Mouse (Mus musculus): ENCODE measurements around the gene Pex16. TPM values are rescaled to one million over a fixed set of nuclear protein-coding genes. Genes with fewer than 3 reads are reported as not detected.
"Not testable (repeated sequence)": the region's sequence is repeated elsewhere in the genome, so short reads cannot be mapped to it uniquely, and the experiment has no call there.

Gene Pex16
- polyA plus RNA-seq, 1 experiment from 2014 or later, result 32.7 TPM

GRCm38 (mm10) chr2:92391116-92391515 is 16.6 kb downstream of the Pex16 start:
- H3K4me2 ChIP-seq (replicated peaks), result peak overlapping the region; percentile 59
- WGBS, result 87% methylated on average over 8 of the region's 8 CpGs
- H3K4me1 ChIP-seq (replicated peaks; ENCODE audit: control insufficient read depth, insufficient read depth, low read length), result peaks cover 53% of the 10 kb centered on the region
- H3K9ac ChIP-seq, result no peak overlapping the region
- peak overlapping the region; percentile 88 for H3K27ac ChIP-seq
- peaks cover 14% of the 10 kb centered on the region for H3K36me3 ChIP-seq (replicated peaks; ENCODE audit: control insufficient read depth, insufficient read depth)
- no peak overlapping the region for H3K4me3 ChIP-seq (replicated peaks; ENCODE audit: low read length)
- ATAC-seq (ENCODE audit: low FRiP score) (no peak), DNase-seq (ENCODE audit: low spot score) (no peak)
- no peaks in the 10 kb centered on the region for H3K9me3 ChIP-seq (ENCODE audit: control insufficient read depth, low read length)
- H3K27me3 ChIP-seq (ENCODE audit: control insufficient read depth, insufficient read depth, low read length), result no peaks in the 10 kb centered on the region

- Histone ChIP-seq H3K9ac (peak overlapping the region; percentile 55), H3K4me3 (replicated peaks; ENCODE audit: low read length) (peak overlapping the region; percentile 27), H3K9me3 (ENCODE audit: control insufficient read depth, low read length) (no peaks in the 10 kb centered on the region), H3K27ac (peak overlapping the region; percentile 88), H3K4me2 (replicated peaks) (peak overlapping the region; percentile 59), H3K4me1 (replicated peaks; ENCODE audit: control insufficient read depth, insufficient read depth, low read length) (peaks cover 53% of the 10 kb centered on the region), H3K36me3 (replicated peaks; ENCODE audit: control insufficient read depth, insufficient read depth) (peaks cover 7% of the 10 kb centered on the region), H3K27me3 (ENCODE audit: control insufficient read depth, insufficient read depth, low read length) (no peaks in the 10 kb centered on the region)
- DNase-seq (ENCODE audit: low spot score), result no peak
- WGBS, result 16% methylated on average over 11 of the region's 11 CpGs
- no peak for ATAC-seq (ENCODE audit: low FRiP score)
Observed at GRCm38 (mm10) chr2:92391703-92392317, 17.3 kb downstream of the Pex16 start.

DNA sequence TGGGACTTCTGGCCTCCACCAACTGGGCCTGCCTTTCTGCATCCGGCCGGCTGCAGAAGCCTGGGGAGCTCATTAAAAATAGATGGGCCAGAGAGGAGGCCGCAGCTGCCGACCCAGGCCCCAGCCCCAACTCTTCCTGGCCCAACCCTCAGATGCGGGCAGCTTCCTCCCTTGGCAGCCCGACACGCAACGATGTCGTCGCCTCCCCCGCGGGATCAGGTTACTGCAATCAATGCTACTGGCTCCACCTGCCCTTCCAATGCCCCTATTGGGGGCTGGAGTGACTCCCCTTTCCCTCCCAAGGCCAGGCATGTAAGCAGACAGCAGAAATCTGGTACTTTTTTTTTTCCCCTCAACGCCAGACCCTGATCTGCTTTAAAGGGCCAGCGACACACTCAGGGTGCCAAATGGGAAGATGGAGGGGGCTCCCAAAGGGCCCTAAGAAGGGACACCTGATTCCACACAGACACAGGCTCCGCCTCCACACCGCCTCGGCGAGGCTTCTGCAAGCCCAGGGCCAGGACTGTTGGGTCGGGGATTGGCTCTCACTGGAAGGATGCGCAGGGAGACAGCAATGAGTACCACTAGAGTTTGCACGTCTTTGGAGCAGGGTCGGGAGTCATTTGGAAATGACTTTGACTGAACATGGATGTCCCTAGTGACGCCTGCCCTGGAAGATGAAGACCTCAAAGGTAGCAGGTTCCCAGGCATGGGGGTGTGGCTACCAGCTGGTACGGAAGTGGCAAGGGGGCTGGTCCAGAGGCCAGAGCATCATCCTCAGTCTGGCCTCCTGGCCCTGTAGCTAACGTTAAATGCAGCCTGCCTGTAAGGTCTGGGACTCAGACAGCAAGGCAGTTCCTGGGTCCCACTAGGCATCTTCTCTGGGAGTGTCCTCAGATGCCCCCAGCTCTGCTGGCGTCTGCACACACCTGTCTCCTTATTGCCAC is 18.1 kb downstream of the Pex16 start:
- H3K4me3 ChIP-seq (replicated peaks; ENCODE audit: low read length), result peak overlapping the region; percentile 27
- peak overlapping the region; percentile 88 for H3K27ac ChIP-seq
- no peaks in the 10 kb centered on the region for H3K9me3 ChIP-seq (ENCODE audit: control insufficient read depth, low read length)
- H3K36me3 ChIP-seq (replicated peaks; ENCODE audit: control insufficient read depth, insufficient read depth), result no peaks in the 10 kb centered on the region
- peak overlapping the region; percentile 55 for H3K9ac ChIP-seq
- peak overlapping the region; percentile 59 for H3K4me2 ChIP-seq (replicated peaks)
- WGBS, result 4% methylated on average over 24 of the region's 26 CpGs
- DNase-seq (ENCODE audit: low spot score) (peak; percentile 47), ATAC-seq (ENCODE audit: low FRiP score) (no peak)
- H3K4me1 ChIP-seq (replicated peaks; ENCODE audit: control insufficient read depth, insufficient read depth, low read length), result peaks cover 53% of the 10 kb centered on the region
- no peaks in the 10 kb centered on the region for H3K27me3 ChIP-seq (ENCODE audit: control insufficient read depth, insufficient read depth, low read length)

- H3K27me3 ChIP-seq (ENCODE audit: control insufficient read depth, insufficient read depth, low read length), result no peaks in the 10 kb centered on the region
- no peak overlapping the region for H3K4me3 ChIP-seq (replicated peaks; ENCODE audit: low read length)
- H3K4me2 ChIP-seq (replicated peaks), result no peak overlapping the region
- ATAC-seq (ENCODE audit: low FRiP score), result no peak
- WGBS, result 87% methylated on average over 3 of the region's 3 CpGs
- H3K9ac ChIP-seq, result no peak overlapping the region
- no peak for DNase-seq (ENCODE audit: low spot score)
- no peaks in the 10 kb centered on the region for H3K9me3 ChIP-seq (ENCODE audit: control insufficient read depth, low read length)
- H3K36me3 ChIP-seq (replicated peaks; ENCODE audit: control insufficient read depth, insufficient read depth), result no peaks in the 10 kb centered on the region
- H3K27ac ChIP-seq, result no peak overlapping the region
- peaks cover 48% of the 10 kb centered on the region for H3K4me1 ChIP-seq (replicated peaks; ENCODE audit: control insufficient read depth, insufficient read depth, low read length)
Observed at GRCm38 (mm10) chr2:92395535-92395934, 21.1 kb downstream of the Pex16 start.

- WGBS, result 80% methylated on average over 1 of the region's 1 CpGs
- no peak overlapping the region for H3K4me2 ChIP-seq (replicated peaks)
- no peak overlapping the region for H3K27ac ChIP-seq
- no peaks in the 10 kb centered on the region for H3K27me3 ChIP-seq (ENCODE audit: control insufficient read depth, insufficient read depth, low read length)
- DNase-seq (ENCODE audit: low spot score) (no peak), ATAC-seq (ENCODE audit: low FRiP score) (no peak)
- H3K9ac ChIP-seq, result no peak overlapping the region
- no peaks in the 10 kb centered on the region for H3K36me3 ChIP-seq (replicated peaks; ENCODE audit: control insufficient read depth, insufficient read depth)
- H3K4me1 ChIP-seq (replicated peaks; ENCODE audit: control insufficient read depth, insufficient read depth, low read length), result peaks cover 34% of the 10 kb centered on the region
- no peaks in the 10 kb centered on the region for H3K9me3 ChIP-seq (ENCODE audit: control insufficient read depth, low read length)
- H3K4me3 ChIP-seq (replicated peaks; ENCODE audit: low read length), result no peak overlapping the region
Observed at GRCm38 (mm10) chr2:92397436-92397835, 23.0 kb downstream of the Pex16 start.

- H3K36me3 ChIP-seq (replicated peaks; ENCODE audit: control insufficient read depth, insufficient read depth), result peaks cover 18% of the 10 kb centered on the region
- peak overlapping the region; percentile 78 for H3K4me2 ChIP-seq (replicated peaks)
- DNase-seq (ENCODE audit: low spot score); H3K27ac ChIP-seq; H3K9me3 ChIP-seq (ENCODE audit: control insufficient read depth, low read length); ATAC-seq (ENCODE audit: low FRiP score); H3K27me3 ChIP-seq (ENCODE audit: control insufficient read depth, insufficient read depth, low read length): not testable (repeated sequence)
- WGBS, result 27% methylated on average over 3 of the region's 4 CpGs
- H3K4me3 ChIP-seq (replicated peaks; ENCODE audit: low read length), result peak overlapping the region; percentile 84
- peaks cover 30% of the 10 kb centered on the region for H3K4me1 ChIP-seq (replicated peaks; ENCODE audit: control insufficient read depth, insufficient read depth, low read length)
- H3K9ac ChIP-seq, result peak overlapping the region; percentile 94
Observed at GRCm38 (mm10) chr2:92399877-92400276, 25.4 kb downstream of the Pex16 start.

- peak; percentile 19 for ATAC-seq (ENCODE audit: low FRiP score)
- peaks cover 30% of the 10 kb centered on the region for H3K4me1 ChIP-seq (replicated peaks; ENCODE audit: control insufficient read depth, insufficient read depth, low read length)
Observed at GRCm38 (mm10) chr2:92400682-92401081, 26.2 kb downstream of the Pex16 start.

DNA sequence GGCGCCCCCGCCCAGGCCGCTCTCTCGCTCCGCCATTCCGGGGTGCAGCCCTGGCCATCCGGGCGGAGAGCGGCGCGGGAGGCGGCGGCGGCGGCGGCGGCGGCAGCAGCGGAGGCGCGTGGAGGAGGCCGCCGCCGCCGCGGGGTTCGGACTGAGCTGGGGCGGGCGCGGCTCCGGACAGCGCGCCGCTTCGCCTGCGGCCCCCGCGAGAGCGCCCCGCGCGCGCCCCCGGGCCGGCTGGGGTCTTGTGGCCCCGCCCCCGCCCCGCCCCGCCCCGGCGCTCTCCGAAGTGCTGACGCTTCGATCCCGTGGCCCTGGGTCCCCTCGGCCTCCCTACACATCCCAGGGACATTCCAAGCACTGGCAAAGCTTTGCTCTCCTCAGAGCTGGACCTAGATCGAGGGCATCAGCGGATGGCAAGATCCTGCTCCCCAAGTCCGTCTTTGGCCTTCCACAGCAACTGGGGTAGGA is 26.6 kb downstream of the Pex16 start, which contains the start of gene Mapk8ip1:
Mapk8ip1 (minus strand) TSS at position 173 of the 471 bp plus-strand sequence.
- Histone ChIP-seq H3K27me3 (ENCODE audit: control insufficient read depth, insufficient read depth, low read length) (no peaks in the 10 kb centered on the region), H3K4me3 (replicated peaks; ENCODE audit: low read length) (peak within 1 kb of the TSS; percentile 84), H3K27ac (peak within 1 kb of the TSS; percentile 81), H3K4me2 (replicated peaks) (peak within 1 kb of the TSS; percentile 78), H3K36me3 (replicated peaks; ENCODE audit: control insufficient read depth, insufficient read depth) (peaks cover 25% of the 10 kb centered on the region), H3K4me1 (replicated peaks; ENCODE audit: control insufficient read depth, insufficient read depth, low read length) (peaks cover 30% of the 10 kb centered on the region), H3K9ac (peak within 1 kb of the TSS; percentile 94), H3K9me3 (ENCODE audit: control insufficient read depth, low read length) (no peaks in the 10 kb centered on the region)
- peak; percentile 71 for ATAC-seq (ENCODE audit: low FRiP score)
- 3% methylated on average over 33 of the region's 59 CpGs for WGBS
- DNase-seq (ENCODE audit: low spot score), result peak; percentile 44

More at GRCm38 (mm10) chr2:92400682-92401081, 26.2 kb downstream of the Pex16 start:
- peaks cover 25% of the 10 kb centered on the region for H3K36me3 ChIP-seq (replicated peaks; ENCODE audit: control insufficient read depth, insufficient read depth)
- 3% methylated on average over 17 of the region's 22 CpGs for WGBS
- peak overlapping the region; percentile 84 for H3K4me3 ChIP-seq (replicated peaks; ENCODE audit: low read length)
- peak overlapping the region; percentile 81 for H3K27ac ChIP-seq
- H3K9me3 ChIP-seq (ENCODE audit: control insufficient read depth, low read length), result no peaks in the 10 kb centered on the region
- no peak for DNase-seq (ENCODE audit: low spot score)
- H3K27me3 ChIP-seq (ENCODE audit: control insufficient read depth, insufficient read depth, low read length), result no peaks in the 10 kb centered on the region
- H3K4me2 ChIP-seq (replicated peaks), result peak overlapping the region; percentile 78
- H3K9ac ChIP-seq, result peak overlapping the region; percentile 94
